Mouse (Mus musculus) CH12.LX (cell line): ENCODE results near the gene Cep63.

Source experiments
- E2F4 ChIP-seq: IDR thresholded peaks from 2 replicates; pipeline ENCODE4 v1.6.1; 2011; ENCODE audit warnings: low read depth, low read length, improper control_type of control experiment; ENCODE audit not compliant: insufficient replicate concordance
- EP300 ChIP-seq: IDR thresholded peaks from 2 replicates; pipeline ENCODE4 v1.6.1; 2011; ENCODE audit warnings: low read length, improper control_type of control experiment
- ETS1 ChIP-seq: conservative IDR thresholded peaks from 2 replicates; pipeline ENCODE4 v1.6.1; 2012; ENCODE audit warnings: low read depth, mild to moderate bottlenecking, inconsistent platforms, low read length, improper control_type of control experiment, moderate library complexity
- MAFK ChIP-seq: IDR thresholded peaks from 2 replicates; pipeline ENCODE4 v1.6.1; 2011; ENCODE audit warnings: low read length, improper control_type of control experiment; ENCODE audit not compliant: insufficient replicate concordance
- POLR2A ChIP-seq: IDR thresholded peaks from 2 replicates; pipeline ENCODE4 v1.6.1; 2011; ENCODE audit warnings: low read depth, mild to moderate bottlenecking, improper control_type of control experiment, low read length
- RAD21 ChIP-seq: IDR thresholded peaks from 2 replicates; pipeline ENCODE4 v1.6.1; 2011; ENCODE audit warnings: low read depth, mild to moderate bottlenecking, low read length, improper control_type of control experiment, moderate library complexity
- ZKSCAN1 ChIP-seq: IDR thresholded peaks from 2 replicates; pipeline ENCODE4 v1.6.1; 2012; ENCODE audit warnings: low read depth, inconsistent platforms, low read length, improper control_type of control experiment, borderline replicate concordance

GRCm38 (mm10) chr9:102549211-102549610 is 77.1 kb downstream of the Cep63 start:
- no peak for TF ChIP-seq ETS1
- TF ChIP-seq ZKSCAN1 = no peak
- no peak for TF ChIP-seq MAFK
- no peak for TF ChIP-seq E2F4
- TF ChIP-seq RAD21 = no peak
- no peak for TF ChIP-seq POLR2A
- TF ChIP-seq EP300 = no peak
